Mouse (Mus musculus): ENCODE data around the gene Sumo2. TPM values are rescaled to one million over a fixed set of nuclear protein-coding genes. Genes with fewer than 3 reads are reported as not detected.
A peak's percentile ranks its signal among the peaks of the same experiment; 100 is the strongest.

The Sumo2 gene
- polyA plus RNA-seq, 1 experiment = 1,012 TPM

- TF ChIP-seq POLR2A (IDR thresholded peaks at IDR 0.05; ENCODE audit: insufficient read depth, low read length) = no peak
- TF ChIP-seq CTCF (IDR thresholded peaks at IDR 0.05; ENCODE audit: low read depth, low read length) = no peak
- no peak for TF ChIP-seq EP300 (IDR thresholded peaks at IDR 0.05; ENCODE audit: insufficient read depth, low read depth, low read length)
- peaks cover 3% of the 10 kb centered on the region for H3K4me1 ChIP-seq (ENCODE audit: control insufficient read depth, insufficient read depth, low read length)
- no peaks in the 10 kb centered on the region for H3K36me3 ChIP-seq (ENCODE audit: control insufficient read depth, insufficient read depth, low read length, poor library complexity, severe bottlenecking)
- H3K4me3 ChIP-seq (ENCODE audit: low read depth, low read length) = peak overlapping the region; percentile 88
- H3K27me3 ChIP-seq (ENCODE audit: control insufficient read depth, insufficient read depth, low read length, poor library complexity, severe bottlenecking) = no peaks in the 10 kb centered on the region
- no peak overlapping the region for H3K27ac ChIP-seq (ENCODE audit: insufficient read depth, low read length)
- no peaks in the 10 kb centered on the region for H3K9me3 ChIP-seq (replicated peaks; ENCODE audit: control insufficient read depth, insufficient read depth, low read length, poor library complexity, severe bottlenecking)
- peak overlapping the region; percentile 76 for H3K9ac ChIP-seq (ENCODE audit: low read depth, poor library complexity, severe bottlenecking)
Observed at GRCm38 (mm10) chr11:115475758-115476237, 60.3 kb downstream of the Sumo2 start.

- no peaks in the 10 kb centered on the region for H3K9me3 ChIP-seq (replicated peaks; ENCODE audit: control insufficient read depth, insufficient read depth, low read length, poor library complexity, severe bottlenecking)
- H3K4me3 ChIP-seq (ENCODE audit: low read depth, low read length) = peak within 1 kb of the TSS; percentile 88
- TF ChIP-seq EP300 (IDR thresholded peaks at IDR 0.05; ENCODE audit: insufficient read depth, low read depth, low read length) = peak; percentile 17; the same call in 1 of the 2 replicates
- peak; percentile 38 for TF ChIP-seq POLR2A (IDR thresholded peaks at IDR 0.05; ENCODE audit: insufficient read depth, low read length)
- TF ChIP-seq CTCF (IDR thresholded peaks at IDR 0.05; ENCODE audit: low read depth, low read length) = no peak
- peak within 1 kb of the TSS; percentile 76 for H3K9ac ChIP-seq (ENCODE audit: low read depth, poor library complexity, severe bottlenecking)
- no peaks in the 10 kb centered on the region for H3K27me3 ChIP-seq (ENCODE audit: control insufficient read depth, insufficient read depth, low read length, poor library complexity, severe bottlenecking)
- peak within 1 kb of the TSS; percentile 89 for H3K27ac ChIP-seq (ENCODE audit: insufficient read depth, low read length)
- H3K4me1 ChIP-seq (ENCODE audit: control insufficient read depth, insufficient read depth, low read length) = peaks cover 3% of the 10 kb centered on the region
- H3K36me3 ChIP-seq (ENCODE audit: control insufficient read depth, insufficient read depth, low read length, poor library complexity, severe bottlenecking) = no peaks in the 10 kb centered on the region
Observed at GRCm38 (mm10) chr11:115475025-115475757, 60.9 kb downstream of the Sumo2 start, which contains the start of gene Armc7. Armc7 (plus strand) TSS chr11:115475667.

GRCm38 (mm10) chr11:115473626-115474275 is 62.3 kb downstream of the Sumo2 start:
- Histone ChIP-seq H3K36me3 (ENCODE audit: control insufficient read depth, insufficient read depth, low read length, poor library complexity, severe bottlenecking) (no peaks in the 10 kb centered on the region), H3K27me3 (ENCODE audit: control insufficient read depth, insufficient read depth, low read length, poor library complexity, severe bottlenecking) (no peaks in the 10 kb centered on the region), H3K27ac (ENCODE audit: insufficient read depth, low read length) (peak overlapping the region; percentile 45), H3K4me1 (ENCODE audit: control insufficient read depth, insufficient read depth, low read length) (peaks cover 3% of the 10 kb centered on the region), H3K9me3 (replicated peaks; ENCODE audit: control insufficient read depth, insufficient read depth, low read length, poor library complexity, severe bottlenecking) (no peaks in the 10 kb centered on the region), H3K9ac (ENCODE audit: low read depth, poor library complexity, severe bottlenecking) (peak overlapping the region; percentile 39; the same call in 1 of the 2 replicates), H3K4me3 (ENCODE audit: low read depth, low read length) (peak overlapping the region; percentile 45)
- peak; percentile 95 for TF ChIP-seq CTCF (IDR thresholded peaks at IDR 0.05; ENCODE audit: low read depth, low read length)
- TF ChIP-seq POLR2A (IDR thresholded peaks at IDR 0.05; ENCODE audit: insufficient read depth, low read length) = no peak
- 0 out of 2 replicates have a peak, but pooled peaks have one; percentile 60 for TF ChIP-seq EP300 (IDR thresholded peaks at IDR 0.05; ENCODE audit: insufficient read depth, low read depth, low read length)

Other genes starting within 250 kb of the Sumo2 start
- gene Fads6, start 238.6 kb downstream of the Sumo2 start, polyA plus RNA-seq (2011; ENCODE audit: insufficient read depth, insufficient read length, low read depth, missing spikeins) = 6.7 and 7.1 TPM in 2 replicates
- not detected in 2 replicates for gene Otop2, start 229.1 kb downstream of the Sumo2 start, polyA plus RNA-seq (2011; ENCODE audit: insufficient read depth, insufficient read length, low read depth, missing spikeins)
- 0.24 and 0.33 TPM in 2 replicates for gene Ush1g, start 214.2 kb downstream of the Sumo2 start, polyA plus RNA-seq (2011; ENCODE audit: insufficient read depth, insufficient read length, low read depth, missing spikeins)
- gene Otop3, start 201.5 kb downstream of the Sumo2 start, polyA plus RNA-seq (2011; ENCODE audit: insufficient read depth, insufficient read length, low read depth, missing spikeins) = not detected in 2 replicates
- gene Hid1, start 168.5 kb downstream of the Sumo2 start, polyA plus RNA-seq (2011; ENCODE audit: insufficient read depth, insufficient read length, low read depth, missing spikeins) = 2.5 and 3.2 TPM in 2 replicates
- 12.3 and 14.1 TPM in 2 replicates for gene Cdr2l, start 154.4 kb downstream of the Sumo2 start, polyA plus RNA-seq (2011; ENCODE audit: insufficient read depth, insufficient read length, low read depth, missing spikeins)
- gene Mrpl58, start 132.5 kb downstream of the Sumo2 start, polyA plus RNA-seq (2011; ENCODE audit: insufficient read depth, insufficient read length, low read depth, missing spikeins) = 50.9 and 60.6 TPM in 2 replicates
- gene Atp5h, start 116.3 kb downstream of the Sumo2 start, polyA plus RNA-seq (2011; ENCODE audit: insufficient read depth, insufficient read length, low read depth, missing spikeins) = 340 and 358 TPM in 2 replicates
- gene Kctd2, start 116.1 kb downstream of the Sumo2 start, polyA plus RNA-seq (2011; ENCODE audit: insufficient read depth, insufficient read length, low read depth, missing spikeins) = 22.9 and 26.4 TPM in 2 replicates
- not detected in 2 replicates for gene Trim80, start 95.7 kb downstream of the Sumo2 start, polyA plus RNA-seq (2011; ENCODE audit: insufficient read depth, insufficient read length, low read depth, missing spikeins)
- gene Slc16a5, start 73.8 kb downstream of the Sumo2 start, polyA plus RNA-seq (2011; ENCODE audit: insufficient read depth, insufficient read length, low read depth, missing spikeins) = not detected in 2 replicates
- gene Armc7, start 60.6 kb downstream of the Sumo2 start, polyA plus RNA-seq (2011; ENCODE audit: insufficient read depth, insufficient read length, low read depth, missing spikeins) = 3.0 and 3.6 TPM in 2 replicates
- 42.7 and 43.2 TPM in 2 replicates for gene Nt5c, start 44.4 kb downstream of the Sumo2 start, polyA plus RNA-seq (2011; ENCODE audit: insufficient read depth, insufficient read length, low read depth, missing spikeins)
- 163 and 173 TPM in 2 replicates for gene Jpt1, start 21.9 kb downstream of the Sumo2 start, polyA plus RNA-seq (2011; ENCODE audit: insufficient read depth, insufficient read length, low read depth, missing spikeins)
- gene Nup85, start 28.2 kb upstream of the Sumo2 start, polyA plus RNA-seq (2011; ENCODE audit: insufficient read depth, insufficient read length, low read depth, missing spikeins) = 99.9 and 103 TPM in 2 replicates
- gene Mrps7, start 67.6 kb upstream of the Sumo2 start, polyA plus RNA-seq (2011; ENCODE audit: insufficient read depth, insufficient read length, low read depth, missing spikeins) = 29.3 and 35.5 TPM in 2 replicates
- gene Gga3, start 67.8 kb upstream of the Sumo2 start, polyA plus RNA-seq (2011; ENCODE audit: insufficient read depth, insufficient read length, low read depth, missing spikeins) = 69.3 and 79.4 TPM in 2 replicates
- 50.4 and 55.0 TPM in 2 replicates for gene Mif4gd, start 76.7 kb upstream of the Sumo2 start, polyA plus RNA-seq (2011; ENCODE audit: insufficient read depth, insufficient read length, low read depth, missing spikeins)
- gene Slc25a19, start 92.0 kb upstream of the Sumo2 start, polyA plus RNA-seq (2011; ENCODE audit: insufficient read depth, insufficient read length, low read depth, missing spikeins) = 34.7 and 35.8 TPM in 2 replicates
- 75.0 and 75.9 TPM in 2 replicates for gene Grb2, start 172.3 kb upstream of the Sumo2 start, polyA plus RNA-seq (2011; ENCODE audit: insufficient read depth, insufficient read length, low read depth, missing spikeins)
- 29.2 and 32.6 TPM in 2 replicates for gene Tmem94, start 229.2 kb upstream of the Sumo2 start, polyA plus RNA-seq (2011; ENCODE audit: insufficient read depth, insufficient read length, low read depth, missing spikeins)